Mouse (Mus musculus): ENCODE results near the gene Vmn2r31.
"Not testable (repeated sequence)": the region's sequence is repeated elsewhere in the genome, so short reads cannot be mapped to it uniquely, and the experiment has no call there.

The Vmn2r31 gene

DNA sequence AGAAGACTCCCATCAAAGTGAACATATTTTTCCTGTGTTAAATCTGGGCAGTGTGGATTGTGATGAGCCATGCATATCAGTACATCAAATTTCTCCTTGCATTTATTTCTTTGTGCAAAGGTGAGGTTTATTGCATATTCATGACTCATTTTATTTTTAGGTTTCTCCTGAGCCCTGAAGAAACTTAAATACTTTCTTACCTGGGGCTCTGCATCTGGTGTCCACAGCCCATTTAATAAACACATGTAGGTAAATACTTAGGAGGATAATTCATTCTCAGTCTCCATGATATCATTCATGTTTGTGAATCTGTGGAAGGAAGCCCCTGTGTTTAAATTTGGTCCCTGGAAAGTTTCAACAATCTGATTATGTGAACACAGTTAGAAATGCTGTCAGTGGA lies at the start of gene Vmn2r31:
Vmn2r31 (minus strand) TSS at position 101 of the 400 bp plus-strand sequence.
- ATAC-seq (ENCODE audit: low TSS enrichment) = not testable (repeated sequence)

DNA sequence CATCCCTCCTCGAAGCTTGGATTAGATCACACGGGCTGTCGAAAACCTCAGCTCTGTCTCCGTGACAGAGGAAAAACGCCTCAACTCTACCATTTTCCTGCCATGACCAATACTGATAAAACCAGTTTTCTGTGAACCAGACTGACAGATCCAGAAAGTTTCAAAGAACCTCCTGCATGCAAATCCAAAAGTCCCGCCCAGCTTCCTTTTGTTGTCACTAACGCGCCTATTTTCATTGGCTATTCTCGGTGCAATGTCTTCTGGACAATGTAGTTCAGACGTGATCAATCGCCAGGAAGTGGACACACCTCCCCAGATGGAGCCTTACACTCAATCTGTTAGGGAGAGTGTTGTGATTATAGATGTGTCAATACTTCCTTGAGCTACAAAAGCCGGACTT lies 25.1 kb downstream of the Vmn2r31 start, which contains the start of gene Gm45783:
Gm45783 (minus strand) TSS at position 143 of the 400 bp plus-strand sequence.
- ATAC-seq (ENCODE audit: low TSS enrichment) = not testable (repeated sequence)

DNA sequence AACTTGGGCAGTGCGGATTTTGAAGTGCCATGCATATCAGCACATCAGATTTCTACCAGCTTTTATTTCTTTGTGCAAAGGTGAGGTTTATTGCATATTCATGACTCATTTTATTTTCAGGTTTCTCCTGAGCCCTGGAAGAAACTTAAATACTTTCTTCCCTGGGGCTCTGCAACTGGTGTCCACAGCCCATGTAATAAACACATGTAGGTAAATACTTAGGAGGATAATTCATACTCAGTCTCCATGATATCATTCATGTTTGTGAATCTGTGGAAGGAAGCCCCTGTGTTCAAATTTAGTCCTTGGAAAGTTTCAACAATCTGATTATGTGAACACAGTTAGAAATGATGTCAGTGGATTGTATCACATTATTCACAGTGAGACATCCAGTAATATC lies 62.0 kb downstream of the Vmn2r31 start, which contains the start of gene Vmn2r30:
Vmn2r30 (minus strand) TSS at position 101 of the 400 bp plus-strand sequence.
- ATAC-seq (ENCODE audit: low TSS enrichment) = not testable (repeated sequence)
